ENCODE assay signal across 8 mouse cellular contexts in genomic region chr6:38532500-38533420, GRCm38 (mm10). TPM values are rescaled to one million over a fixed set of nuclear protein-coding genes. Genes with fewer than 3 reads are reported as not detected.
DNase-seq lines count a peak whose midpoint lies in the region; ATAC-seq and TF ChIP-seq lines count a peak whose summit lies in the region.

No protein-coding gene starts in this region.

- peak overlapping the region; percentile 97 for H3K4me3 ChIP-seq in kidney, postnatal 0 days (replicated peaks; ENCODE audit: low read depth, low read length)
- peak overlapping the region; percentile 73 to 74 for H3K4me3 ChIP-seq in MEL (ENCODE audit: control insufficient read depth in 1 of 2, insufficient read depth in 1 of 2, low read depth in 2 of 2, low read length in 2 of 2)
- H3K4me3 ChIP-seq in embryonic facial prominence, embryonic 10.5 days, result peak overlapping the region; percentile 90
- peak overlapping the region; percentile 98 for H3K4me3 ChIP-seq in heart, embryonic 15.5 days
- peak overlapping the region; percentile 74 for H3K4me3 ChIP-seq in liver, embryonic 12.5 days
- peak overlapping the region; percentile 70 for H3K4me3 ChIP-seq in olfactory bulb, adult 2 months (ENCODE audit: insufficient read depth, low read depth, low read length)

- no peaks in the 10 kb centered on the region for H3K27me3 ChIP-seq in kidney, postnatal 0 days (ENCODE audit: insufficient read depth, low read length)
- no peaks in the 10 kb centered on the region for H3K27me3 ChIP-seq in MEL (ENCODE audit: control insufficient read depth in 1 of 2, insufficient read depth in 2 of 2, low read length in 2 of 2)
- H3K27me3 ChIP-seq in embryonic facial prominence, embryonic 10.5 days (replicated peaks; ENCODE audit: low read depth, poor library complexity, severe bottlenecking), result no peaks in the 10 kb centered on the region
- no peaks in the 10 kb centered on the region for H3K27me3 ChIP-seq in heart, embryonic 15.5 days
- H3K27me3 ChIP-seq in liver, embryonic 12.5 days (replicated peaks), result no peaks in the 10 kb centered on the region

- no peak for TF ChIP-seq CTCF in kidney, postnatal 0 days (IDR thresholded peaks at IDR 0.05; ENCODE audit: low read depth)
- TF ChIP-seq CTCF in MEL (IDR thresholded peaks at IDR 0.05 in 2 of 3, conservative IDR thresholded peaks at IDR 0.05 in 1 of 3; ENCODE audit: control insufficient read depth in 1 of 3, insufficient read depth in 1 of 3, low read depth in 2 of 3, low read length in 3 of 3, poor library complexity in 1 of 3, severe bottlenecking in 1 of 3), result no peak
- TF ChIP-seq CTCF in olfactory bulb, adult 2 months (IDR thresholded peaks at IDR 0.05; ENCODE audit: insufficient read depth, low read depth, low read length), result no peak

- peak; percentile 27 for ATAC-seq in kidney, postnatal 0 days (replicated peaks; ENCODE audit: low FRiP score, low read depth)
- ATAC-seq in heart, embryonic 15.5 days (replicated peaks; ENCODE audit: insufficient number of reproducible peaks, insufficient read depth, low FRiP score, low read depth), result peak; percentile 7; the same call in 1 of the 2 replicates
- peak; percentile 23 for ATAC-seq in liver, embryonic 12.5 days

- WGBS in kidney, postnatal 0 days, result 7% methylated on average over 25 of the region's 25 CpGs
- 10% methylated on average over 25 of the region's 25 CpGs for WGBS in embryonic facial prominence, embryonic 10.5 days
- WGBS in heart, embryonic 15.5 days, result 8% methylated on average over 25 of the region's 25 CpGs
- 8% methylated on average over 25 of the region's 25 CpGs for WGBS in liver, embryonic 12.5 days (ENCODE audit: insufficient replicate concordance)
- WGBS in olfactory bulb, adult 2 months, result 2% methylated on average over 25 of the region's 25 CpGs

- peak in 1 of 2 experiments; percentile 27; a peak in 1 of 4 replicates for TF ChIP-seq EP300 in MEL (IDR thresholded peaks at IDR 0.05; ENCODE audit: low read depth in 1 of 2, low read length in 2 of 2)

- H3K9me3 ChIP-seq in kidney, postnatal 0 days (replicated peaks; ENCODE audit: low read length), result no peaks in the 10 kb centered on the region
- H3K9me3 ChIP-seq in MEL (replicated peaks; ENCODE audit: insufficient read depth, low read length), result no peaks in the 10 kb centered on the region
- H3K9me3 ChIP-seq in embryonic facial prominence, embryonic 10.5 days, result no peaks in the 10 kb centered on the region
- H3K9me3 ChIP-seq in heart, embryonic 15.5 days (replicated peaks), result no peaks in the 10 kb centered on the region
- H3K9me3 ChIP-seq in liver, embryonic 12.5 days (replicated peaks), result no peaks in the 10 kb centered on the region

- no peak for TF ChIP-seq RAD21 in MEL (IDR thresholded peaks at IDR 0.05; ENCODE audit: low read depth, low read length)

- H3K9ac ChIP-seq in kidney, postnatal 0 days (ENCODE audit: low read depth, low read length), result peak overlapping the region; percentile 47
- peak overlapping the region; percentile 89 for H3K9ac ChIP-seq in MEL (ENCODE audit: control insufficient read depth, low read depth, low read length, poor library complexity, severe bottlenecking)
- H3K9ac ChIP-seq in heart, embryonic 15.5 days, result peak overlapping the region; percentile 53
- peak overlapping the region; percentile 78 for H3K9ac ChIP-seq in liver, embryonic 12.5 days

- peak overlapping the region; percentile 97 for H3K27ac ChIP-seq in kidney, postnatal 0 days
- peak overlapping the region; percentile 87 for H3K27ac ChIP-seq in MEL (ENCODE audit: control insufficient read depth, low read depth, low read length)
- peak overlapping the region; percentile 85 for H3K27ac ChIP-seq in embryonic facial prominence, embryonic 10.5 days (replicated peaks)
- H3K27ac ChIP-seq in heart, embryonic 15.5 days, result peak overlapping the region; percentile 100
- peak overlapping the region; percentile 97 for H3K27ac ChIP-seq in liver, embryonic 12.5 days
- H3K27ac ChIP-seq in olfactory bulb, adult 2 months (ENCODE audit: insufficient read depth, low read depth, low read length), result peak overlapping the region; percentile 94

- H3K4me1 ChIP-seq in kidney, postnatal 0 days (replicated peaks; ENCODE audit: insufficient read depth, low read length), result no peaks in the 10 kb centered on the region
- peaks cover 3 to 6% of the 10 kb centered on the region in 2 experiments for H3K4me1 ChIP-seq in MEL (ENCODE audit: control insufficient read depth in 1 of 2, insufficient read depth in 2 of 2, low read length in 2 of 2)
- H3K4me1 ChIP-seq in embryonic facial prominence, embryonic 10.5 days, result peaks cover 23% of the 10 kb centered on the region
- peaks cover 13% of the 10 kb centered on the region; the same call in 1 of the 2 replicates for H3K4me1 ChIP-seq in heart, embryonic 15.5 days (replicated peaks)
- H3K4me1 ChIP-seq in liver, embryonic 12.5 days, result peaks cover 28% of the 10 kb centered on the region
- no peaks in the 10 kb centered on the region for H3K4me1 ChIP-seq in olfactory bulb, adult 2 months (ENCODE audit: control insufficient read depth, insufficient read depth, low read length)

- H3K79me2 ChIP-seq in MEL (ENCODE audit: control insufficient read depth, insufficient read depth, low read length, poor library complexity), result peaks cover 9% of the 10 kb centered on the region; the same call in 1 of the 2 replicates

- H3K4me2 ChIP-seq in kidney, postnatal 0 days (ENCODE audit: low read length), result peak overlapping the region; percentile 57
- H3K4me2 ChIP-seq in heart, embryonic 15.5 days, result peak overlapping the region; percentile 71
- H3K4me2 ChIP-seq in liver, embryonic 12.5 days, result peak overlapping the region; percentile 83

- no peak for DNase-seq in kidney, postnatal 0 days (ENCODE audit: low spot score)
- no peak for DNase-seq in kidney, postnatal 14 days
- peak; percentile 74 for DNase-seq in MEL (ENCODE audit: low read depth, low spot score)
- DNase-seq in embryonic facial prominence, embryonic 10.5 days (ENCODE audit: low spot score), result peak; percentile 62
- no peak for DNase-seq in left cerebral cortex, adult 8-10 months (ENCODE audit: low spot score in 2 of 2)

- TF ChIP-seq POLR2A in MEL (IDR thresholded peaks at IDR 0.05; ENCODE audit: control insufficient read depth in 1 of 2, insufficient read depth in 1 of 2, low read depth in 1 of 2, low read length in 2 of 2, poor library complexity in 1 of 2), result peak in 1 of 2 experiments; percentile 11; a peak in 1 of 4 replicates
- TF ChIP-seq POLR2A in olfactory bulb, adult 2 months (IDR thresholded peaks at IDR 0.05; ENCODE audit: insufficient read depth, low read depth, low read length), result no peak

- no peaks in the 10 kb centered on the region for H3K36me3 ChIP-seq in kidney, postnatal 0 days (ENCODE audit: insufficient read depth, low read length)
- H3K36me3 ChIP-seq in MEL (ENCODE audit: control insufficient read depth in 1 of 2, insufficient read depth in 2 of 2, low read length in 2 of 2), result peaks cover 0 to 12% of the 10 kb centered on the region in 2 experiments; a peak in 2 of 4 replicates
- H3K36me3 ChIP-seq in embryonic facial prominence, embryonic 10.5 days (replicated peaks), result no peaks in the 10 kb centered on the region
- no peaks in the 10 kb centered on the region for H3K36me3 ChIP-seq in heart, embryonic 15.5 days
- no peaks in the 10 kb centered on the region for H3K36me3 ChIP-seq in liver, embryonic 12.5 days

TF ChIP-seq in MEL, 35 proteins besides CTCF, POLR2A, EP300 and RAD21 (continues in another document):
- TF ChIP-seq ELF1 (IDR thresholded peaks at IDR 0.05; ENCODE audit: low read depth, low read length), result no peak
- TF ChIP-seq RCOR1 (IDR thresholded peaks at IDR 0.05; ENCODE audit: low read depth, low read length), result no peak; the same call in 1 of the 2 replicates
- TF ChIP-seq MAZ (IDR thresholded peaks at IDR 0.05; ENCODE audit: low read depth, low read length), result 0 out of 2 replicates have a peak, but pooled peaks have one; percentile 45
- no peak for TF ChIP-seq ZC3H11A (IDR thresholded peaks at IDR 0.05; ENCODE audit: low read depth, low read length)
- no peak for TF ChIP-seq TAL1 (IDR thresholded peaks at IDR 0.05; ENCODE audit: low read length)
- TF ChIP-seq ETS1 (IDR thresholded peaks at IDR 0.05; ENCODE audit: low read depth, low read length), result 0 out of 2 replicates have a peak, but pooled peaks have one; percentile 6
- TF ChIP-seq SMC3 (IDR thresholded peaks at IDR 0.05; ENCODE audit: low read depth, low read length), result no peak
- no peak for TF ChIP-seq USF2 (IDR thresholded peaks at IDR 0.05; ENCODE audit: borderline replicate concordance in 1 of 2, insufficient read depth in 1 of 2, low read depth in 1 of 2, low read length in 2 of 2)
- no peak; the same call in 1 of the 2 replicates for TF ChIP-seq MYB (IDR thresholded peaks at IDR 0.05; ENCODE audit: low read depth, low read length)
- peak; percentile 13; the same call in 1 of the 2 replicates for TF ChIP-seq CHD1 (IDR thresholded peaks at IDR 0.05; ENCODE audit: low read depth, low read length)

RNA-seq across cellular contexts. Expression of gene Fmc1, which starts 0.5 kb away (rescaled TPM):
- polyA plus RNA-seq in kidney, postnatal 0 days (2015; fragmentation: Nextera tagmentation; extraction: Ambion mirVana), result 260 and 288 TPM in 2 replicates
- 124 and 148 TPM in 2 replicates for total RNA-seq in MEL (2012; rRNA removed)
- 10 to 100 TPM in 1 of 2 experiments, not detected in 1; 86.1 TPM for polyA plus RNA-seq in MEL (2012; ENCODE audit: insufficient read depth in 1 of 2, insufficient read length in 2 of 2, low read depth in 1 of 2, low replicate concordance in 2 of 2, missing spikeins in 1 of 2)
- polyA plus RNA-seq in embryonic facial prominence, embryonic 10.5 days (2016; fragmentation: Nextera tagmentation; extraction: Ambion mirVana), result 97.6 and 102 TPM in 2 replicates
- polyA plus RNA-seq in heart, embryonic 15.5 days (2015; fragmentation: Nextera tagmentation; extraction: Ambion mirVana), result 217 and 292 TPM in 2 replicates
- 103 and 114 TPM in 2 replicates for polyA plus RNA-seq in liver, embryonic 12.5 days (2016; fragmentation: Nextera tagmentation; extraction: Ambion mirVana)
- polyA plus RNA-seq in olfactory bulb, adult 2 months (2012; ENCODE audit: insufficient read depth, insufficient read length, low replicate concordance, missing spikeins), result not detected in 2 replicates
- 10 to 100 TPM; 45.1 to 62.4 (median 52.2) TPM for total RNA-seq in left cerebral cortex, adult 8-10 months (2022)

RNA-seq across cellular contexts. Expression of gene Luc7l2, which starts 18.4 kb away (rescaled TPM):
- polyA plus RNA-seq in kidney, postnatal 0 days (2015; fragmentation: Nextera tagmentation; extraction: Ambion mirVana), result 29.9 and 33.4 TPM in 2 replicates
- 51.8 and 54.8 TPM in 2 replicates for total RNA-seq in MEL (2012; rRNA removed)
- 100 to 1,000 TPM; 118 to 129 TPM for polyA plus RNA-seq in MEL (2012; ENCODE audit: insufficient read depth in 1 of 2, insufficient read length in 2 of 2, low read depth in 1 of 2, low replicate concordance in 2 of 2, missing spikeins in 1 of 2)
- 36.4 and 38.4 TPM in 2 replicates for polyA plus RNA-seq in embryonic facial prominence, embryonic 10.5 days (2016; fragmentation: Nextera tagmentation; extraction: Ambion mirVana)
- 26.7 and 29.9 TPM in 2 replicates for polyA plus RNA-seq in heart, embryonic 15.5 days (2015; fragmentation: Nextera tagmentation; extraction: Ambion mirVana)
- polyA plus RNA-seq in liver, embryonic 12.5 days (2016; fragmentation: Nextera tagmentation; extraction: Ambion mirVana), result 27.4 and 27.5 TPM in 2 replicates
- 128 TPM in 1 of 2 replicates, not detected in the other for polyA plus RNA-seq in olfactory bulb, adult 2 months (2012; ENCODE audit: insufficient read depth, insufficient read length, low replicate concordance, missing spikeins)
- 100 to 1,000 TPM; 175 to 178 (median 176) TPM for total RNA-seq in left cerebral cortex, adult 8-10 months (2022)

Comparison
In these comparisons a context has a peak if more than half of its experiments do, and no peak if none do; other contexts are left out.
1. DNase-seq: peak in MEL (single experiment) and embryonic facial prominence, embryonic 10.5 days (single experiment); none in kidney, postnatal 0 days (single experiment), kidney, postnatal 14 days (single experiment) and left cerebral cortex, adult 8-10 months (0 of 2).
2. RNA of gene Fmc1, which starts 0.5 kb away (polyA plus RNA-seq): 217 to 292 TPM in heart, embryonic 15.5 days, 260 to 288 TPM in kidney, postnatal 0 days, 86.1 TPM in MEL, 103 to 114 TPM in liver, embryonic 12.5 days and 97.6 to 102 TPM in embryonic facial prominence, embryonic 10.5 days; not detected in olfactory bulb, adult 2 months; every median in the first group is over 10 times any median in the second.
3. Peak in every context shown above with its lines, with median percentiles within 50 percentile points of each other: ATAC-seq, H3K27ac ChIP-seq, H3K4me2 ChIP-seq, H3K4me3 ChIP-seq and H3K9ac ChIP-seq.